Mouse (Mus musculus): ENCODE results near the gene Btg2. TPM values are rescaled to one million over a fixed set of nuclear protein-coding genes. Genes with fewer than 3 reads are reported as not detected.

Gene Btg2
- polyA plus RNA-seq, 1 experiment from 2014 or later = 103 TPM

DNA sequence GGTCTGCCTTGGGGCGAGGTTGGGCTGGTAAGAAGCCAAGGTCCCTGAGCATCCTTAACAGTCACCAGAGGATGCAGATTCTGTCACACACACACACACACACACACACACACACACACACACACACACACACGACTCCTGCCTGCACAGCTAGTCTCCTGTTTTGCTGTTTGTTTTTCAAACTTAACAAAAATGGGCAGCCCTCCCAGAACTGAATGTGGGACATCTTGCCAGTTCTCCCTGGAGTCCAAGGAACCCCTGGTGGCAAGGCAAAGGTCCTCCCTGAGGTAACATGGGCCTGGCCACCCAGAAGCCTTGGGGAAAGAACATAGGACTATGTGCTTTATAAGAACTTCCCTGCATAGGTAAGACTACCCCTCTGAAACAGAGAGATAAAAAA, 37.0 kb downstream of the Btg2 start:
- H3K27me3 ChIP-seq = peaks cover 8% of the 10 kb centered on the region; the same call in 1 of the 2 replicates
- no peak overlapping the region for H3K27ac ChIP-seq (replicated peaks)
- H3K4me3 ChIP-seq (replicated peaks) = no peak overlapping the region
- H3K9me3 ChIP-seq (replicated peaks) = no peaks in the 10 kb centered on the region
- H3K36me3 ChIP-seq (replicated peaks) = no peaks in the 10 kb centered on the region
- no peak overlapping the region for H3K4me2 ChIP-seq
- H3K4me1 ChIP-seq (replicated peaks) = peaks cover 7% of the 10 kb centered on the region
- no peak for ATAC-seq (ENCODE audit: insufficient read depth)
- 42% methylated on average over 2 of the region's 2 CpGs for WGBS (ENCODE audit: insufficient replicate concordance)
- no peak overlapping the region for H3K9ac ChIP-seq

DNA sequence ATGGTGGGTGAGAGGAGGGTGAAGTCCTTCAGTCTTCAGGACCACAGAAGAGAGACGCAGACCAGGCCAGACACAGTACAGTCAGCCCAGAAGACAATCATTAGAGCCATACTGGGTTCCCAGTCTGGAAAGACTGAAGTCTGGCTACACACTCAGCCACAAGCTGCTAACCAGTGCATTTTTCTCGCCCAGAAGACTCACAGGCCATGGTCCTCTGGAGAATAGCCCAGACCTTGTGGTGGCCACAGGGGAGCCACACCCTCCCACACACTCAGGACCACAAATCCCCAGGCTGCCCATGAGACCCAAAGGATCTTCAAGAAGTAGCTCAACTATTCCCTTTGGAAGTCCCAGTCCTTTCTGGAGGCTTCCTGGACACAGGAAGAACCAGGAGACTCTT, 39.6 kb downstream of the Btg2 start:
- H3K4me3 ChIP-seq (replicated peaks) = no peak overlapping the region
- no peak overlapping the region for H3K9ac ChIP-seq
- H3K27me3 ChIP-seq = no peaks in the 10 kb centered on the region; the same call in 1 of the 2 replicates
- no peak overlapping the region for H3K27ac ChIP-seq (replicated peaks)
- no peaks in the 10 kb centered on the region for H3K4me1 ChIP-seq (replicated peaks)
- WGBS (ENCODE audit: insufficient replicate concordance) = 59% methylated on average over 2 of the region's 2 CpGs
- H3K36me3 ChIP-seq (replicated peaks) = no peaks in the 10 kb centered on the region
- no peak overlapping the region for H3K4me2 ChIP-seq
- ATAC-seq (ENCODE audit: insufficient read depth) = no peak
- no peaks in the 10 kb centered on the region for H3K9me3 ChIP-seq (replicated peaks)

DNA sequence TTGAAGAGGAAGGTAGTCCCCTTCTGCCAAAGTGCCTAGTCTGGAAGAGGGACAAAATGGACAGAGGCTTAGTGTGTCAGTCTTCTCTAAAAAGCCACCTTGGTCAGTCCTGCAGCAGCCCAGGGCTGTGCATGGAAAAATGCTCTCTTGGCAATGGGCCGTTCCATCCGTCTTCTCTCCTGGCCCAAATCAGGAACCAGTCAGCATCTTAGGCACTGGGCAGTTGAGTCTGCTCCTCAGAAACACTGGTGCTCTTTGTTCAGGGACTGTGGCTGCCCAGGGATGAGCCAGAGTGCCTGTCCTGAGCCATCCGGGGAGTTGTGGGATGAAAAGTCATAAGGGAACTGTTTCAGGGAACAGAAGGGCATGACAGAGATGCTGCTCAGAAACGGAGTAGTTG, 40.6 kb downstream of the Btg2 start:
- no peaks in the 10 kb centered on the region for H3K9me3 ChIP-seq (replicated peaks)
- H3K27me3 ChIP-seq = no peaks in the 10 kb centered on the region; the same call in 1 of the 2 replicates
- no peaks in the 10 kb centered on the region for H3K36me3 ChIP-seq (replicated peaks)
- ATAC-seq (ENCODE audit: insufficient read depth) = no peak
- H3K4me2 ChIP-seq = no peak overlapping the region
- no peak overlapping the region for H3K4me3 ChIP-seq (replicated peaks)
- H3K4me1 ChIP-seq (replicated peaks) = no peaks in the 10 kb centered on the region
- WGBS (ENCODE audit: insufficient replicate concordance) = 69% methylated on average over 4 of the region's 4 CpGs
- H3K27ac ChIP-seq (replicated peaks) = no peak overlapping the region
- no peak overlapping the region for H3K9ac ChIP-seq

DNA sequence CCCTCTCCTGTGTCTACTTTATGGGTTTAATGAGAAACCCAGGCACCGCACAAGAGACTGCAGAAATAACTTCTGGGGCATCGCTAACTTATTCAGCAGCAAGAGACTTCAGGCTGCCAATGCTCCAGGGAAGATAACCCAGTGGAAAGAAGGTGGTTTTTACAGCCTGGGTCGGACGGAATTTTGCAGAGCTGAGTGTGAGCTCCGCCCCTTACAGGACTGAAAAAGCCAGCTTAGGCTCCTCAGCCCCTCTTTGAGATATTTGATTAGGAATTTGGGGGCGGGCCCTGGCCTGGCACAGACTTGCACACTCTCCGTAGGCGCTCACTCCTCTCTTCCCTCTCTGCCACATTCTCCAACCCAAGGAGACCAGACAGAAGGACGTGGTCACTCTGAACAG, 41.7 kb downstream of the Btg2 start, which contains the start of gene Fmod:
TSS of gene Fmod (plus strand) at position 83 of the 400 bp plus-strand sequence.
- H3K4me3 ChIP-seq (replicated peaks) = no peak within 1 kb of the TSS
- 48% methylated on average over 9 of the region's 9 CpGs for WGBS (ENCODE audit: insufficient replicate concordance)
- H3K4me2 ChIP-seq = no peak within 1 kb of the TSS
- no peaks in the 10 kb centered on the region for H3K4me1 ChIP-seq (replicated peaks)
- no peak for ATAC-seq (ENCODE audit: insufficient read depth)
- no peaks in the 10 kb centered on the region; the same call in 1 of the 2 replicates for H3K27me3 ChIP-seq
- H3K9ac ChIP-seq = no peak within 1 kb of the TSS
- no peaks in the 10 kb centered on the region for H3K9me3 ChIP-seq (replicated peaks)
- H3K27ac ChIP-seq (replicated peaks) = no peak within 1 kb of the TSS
- no peaks in the 10 kb centered on the region for H3K36me3 ChIP-seq (replicated peaks)

DNA sequence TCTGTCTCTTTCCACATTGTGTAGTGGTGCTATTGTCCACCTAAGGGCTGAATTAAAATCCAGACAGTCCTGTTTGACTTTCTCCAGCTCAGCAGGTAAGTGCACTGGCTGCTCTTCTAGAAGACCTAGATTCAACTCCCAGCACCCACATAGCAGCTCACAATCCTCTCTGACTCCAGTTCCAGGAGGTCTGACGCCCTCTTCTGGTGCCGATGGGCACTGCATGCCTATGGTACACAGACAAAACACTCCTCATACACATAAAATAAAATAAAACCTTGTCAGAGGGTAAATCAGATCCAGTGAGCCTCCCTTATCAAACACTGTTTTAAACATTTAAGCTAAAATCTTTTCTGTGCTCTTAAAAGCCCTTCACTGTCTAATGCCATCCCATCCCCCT, 42.4 kb downstream of the Btg2 start:
- H3K27me3 ChIP-seq = no peaks in the 10 kb centered on the region; the same call in 1 of the 2 replicates
- no peak overlapping the region for H3K27ac ChIP-seq (replicated peaks)
- H3K4me1 ChIP-seq (replicated peaks) = no peaks in the 10 kb centered on the region
- no peaks in the 10 kb centered on the region for H3K9me3 ChIP-seq (replicated peaks)
- no peaks in the 10 kb centered on the region for H3K36me3 ChIP-seq (replicated peaks)
- no peak overlapping the region for H3K4me2 ChIP-seq
- no peak overlapping the region for H3K9ac ChIP-seq
- H3K4me3 ChIP-seq (replicated peaks) = no peak overlapping the region
- WGBS (ENCODE audit: insufficient replicate concordance) = 44% methylated on average over 2 of the region's 2 CpGs
- ATAC-seq (ENCODE audit: insufficient read depth) = no peak

DNA sequence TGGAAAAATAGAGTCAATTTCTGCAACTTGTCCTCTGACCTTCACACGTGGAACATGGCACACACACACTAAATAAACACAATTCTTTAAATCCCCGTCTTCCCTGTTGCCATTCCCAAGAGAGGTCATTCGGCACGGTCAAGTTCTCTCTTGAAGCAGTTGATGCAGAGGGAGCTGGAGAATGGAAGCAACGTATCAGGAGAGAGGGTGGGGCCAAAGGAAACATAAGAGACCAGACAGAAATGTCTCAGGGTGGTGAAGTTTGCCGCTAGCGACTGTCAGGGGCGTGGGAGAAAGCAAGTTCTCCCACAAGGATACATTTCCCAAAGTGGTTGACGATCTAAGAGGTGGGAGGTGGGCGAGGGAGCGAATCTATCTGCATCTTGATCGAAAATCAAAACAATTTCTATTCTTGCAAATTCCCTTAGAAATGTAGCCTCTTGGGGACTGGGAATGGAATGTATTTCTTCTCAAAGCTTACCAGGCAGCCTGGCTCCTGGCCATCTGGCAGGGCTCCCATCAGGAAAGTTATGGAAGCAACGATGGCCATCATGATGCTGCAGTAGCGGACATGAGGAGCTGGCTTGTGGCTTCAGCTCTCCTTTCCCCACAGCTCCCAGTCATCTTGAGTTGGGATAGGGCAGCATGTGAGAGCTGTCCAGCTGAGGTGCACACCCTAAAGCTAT, 50.6 kb downstream of the Btg2 start:
- H3K27ac ChIP-seq (replicated peaks) = no peak overlapping the region
- H3K9ac ChIP-seq = no peak overlapping the region
- no peak overlapping the region for H3K4me2 ChIP-seq
- no peak overlapping the region for H3K4me3 ChIP-seq (replicated peaks)
- ATAC-seq (ENCODE audit: insufficient read depth) = no peak
- H3K9me3 ChIP-seq (replicated peaks) = no peaks in the 10 kb centered on the region
- H3K36me3 ChIP-seq (replicated peaks) = no peaks in the 10 kb centered on the region
- 72% methylated on average over 14 of the region's 14 CpGs for WGBS (ENCODE audit: insufficient replicate concordance)
- no peaks in the 10 kb centered on the region for H3K4me1 ChIP-seq (replicated peaks)
- H3K27me3 ChIP-seq = peaks cover 12% of the 10 kb centered on the region; the same call in 1 of the 2 replicates

DNA sequence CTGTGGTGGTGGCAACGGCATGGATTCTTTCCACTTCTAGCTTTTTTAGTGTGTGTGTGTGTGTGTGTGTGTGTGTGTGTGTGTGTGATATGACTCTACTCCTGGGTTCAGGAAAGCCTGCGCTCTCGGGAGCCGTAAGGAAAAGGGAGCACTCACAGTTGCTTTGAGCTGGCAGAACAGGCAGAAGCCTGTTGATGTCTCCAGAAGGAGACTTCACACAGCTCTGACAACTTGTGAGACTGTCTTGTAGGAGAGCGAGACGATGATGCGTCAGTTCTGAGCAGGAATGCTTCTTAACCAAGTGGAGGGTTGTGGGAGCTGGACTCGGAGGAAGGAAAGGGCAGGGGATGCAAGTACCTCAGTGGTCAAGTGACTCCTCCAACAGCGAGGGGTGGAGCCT, 52.2 kb downstream of the Btg2 start:
- Histone ChIP-seq H3K27ac (replicated peaks) (no peak overlapping the region), H3K4me2 (no peak overlapping the region), H3K9ac (no peak overlapping the region), H3K36me3 (replicated peaks) (no peaks in the 10 kb centered on the region), H3K9me3 (replicated peaks) (no peaks in the 10 kb centered on the region), H3K27me3 (peaks cover 12% of the 10 kb centered on the region; the same call in 1 of the 2 replicates), H3K4me3 (replicated peaks) (no peak overlapping the region), H3K4me1 (replicated peaks) (no peaks in the 10 kb centered on the region)
- 76% methylated on average over 9 of the region's 9 CpGs for WGBS (ENCODE audit: insufficient replicate concordance)
- ATAC-seq (ENCODE audit: insufficient read depth) = no peak

DNA sequence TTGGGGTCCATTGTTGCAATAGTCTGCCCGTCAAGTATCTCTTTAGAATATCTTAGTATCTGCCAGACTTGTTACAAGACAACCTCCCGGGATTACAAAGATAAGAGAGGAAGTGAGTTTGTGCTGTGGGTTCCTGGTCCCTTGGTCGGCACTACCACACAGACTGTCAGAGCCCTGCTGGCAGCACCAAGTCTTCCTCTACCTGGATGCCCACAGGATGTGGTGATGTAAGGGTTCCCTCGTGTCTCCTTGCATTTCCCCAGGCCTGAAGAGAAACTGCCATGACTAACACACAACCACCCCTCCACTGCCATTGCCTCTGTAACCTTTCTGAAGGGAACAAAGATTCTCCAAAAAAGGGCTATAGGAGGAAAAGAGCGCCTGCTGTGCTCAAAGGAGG, 52.9 kb downstream of the Btg2 start:
- ATAC-seq (ENCODE audit: insufficient read depth) = no peak
- Histone ChIP-seq H3K9me3 (replicated peaks) (no peaks in the 10 kb centered on the region), H3K9ac (no peak overlapping the region), H3K27ac (replicated peaks) (no peak overlapping the region), H3K4me2 (no peak overlapping the region), H3K4me1 (replicated peaks) (no peaks in the 10 kb centered on the region), H3K4me3 (replicated peaks) (no peak overlapping the region), H3K36me3 (replicated peaks) (no peaks in the 10 kb centered on the region), H3K27me3 (peaks cover 12% of the 10 kb centered on the region; the same call in 1 of the 2 replicates)
- 24% methylated on average over 5 of the region's 5 CpGs for WGBS (ENCODE audit: insufficient replicate concordance)

Other genes starting within 250 kb of the Btg2 start
- 0.08 and 0.13 TPM in 2 replicates for gene Optc, start 171.1 kb downstream of the Btg2 start, polyA plus RNA-seq (2015; fragmentation: Nextera tagmentation; extraction: Ambion mirVana)
- gene Prelp, start 157.7 kb downstream of the Btg2 start, polyA plus RNA-seq (2015; fragmentation: Nextera tagmentation; extraction: Ambion mirVana) = 3.5 and 3.7 TPM in 2 replicates
- gene Fmod, start 41.9 kb downstream of the Btg2 start, polyA plus RNA-seq (2015; fragmentation: Nextera tagmentation; extraction: Ambion mirVana) = 2.6 and 3.3 TPM in 2 replicates
- 0.07 and 0.20 TPM in 2 replicates for gene Chit1, start 32.1 kb upstream of the Btg2 start, polyA plus RNA-seq (2015; fragmentation: Nextera tagmentation; extraction: Ambion mirVana)
- 15.1 and 17.7 TPM in 2 replicates for gene Chil1, start 103.1 kb upstream of the Btg2 start, polyA plus RNA-seq (2015; fragmentation: Nextera tagmentation; extraction: Ambion mirVana)
- gene Mybph, start 114.3 kb upstream of the Btg2 start, polyA plus RNA-seq (2015; fragmentation: Nextera tagmentation; extraction: Ambion mirVana) = 1.5 and 3.5 TPM in 2 replicates
- 0.91 and 2.1 TPM in 2 replicates for gene Adora1, start 156.3 kb upstream of the Btg2 start, polyA plus RNA-seq (2015; fragmentation: Nextera tagmentation; extraction: Ambion mirVana)
- gene Myog, start 210.9 kb upstream of the Btg2 start, polyA plus RNA-seq (2015; fragmentation: Nextera tagmentation; extraction: Ambion mirVana) = 5.1 and 6.8 TPM in 2 replicates